Mouse (Mus musculus) kidney, adult 11 months (tissue): ENCODE data around the gene St7.

Source experiments
- DNase-seq: peaks from one replicate; pipeline ENCODE4 v3.0.0; 2022

St7 gene

DNA sequence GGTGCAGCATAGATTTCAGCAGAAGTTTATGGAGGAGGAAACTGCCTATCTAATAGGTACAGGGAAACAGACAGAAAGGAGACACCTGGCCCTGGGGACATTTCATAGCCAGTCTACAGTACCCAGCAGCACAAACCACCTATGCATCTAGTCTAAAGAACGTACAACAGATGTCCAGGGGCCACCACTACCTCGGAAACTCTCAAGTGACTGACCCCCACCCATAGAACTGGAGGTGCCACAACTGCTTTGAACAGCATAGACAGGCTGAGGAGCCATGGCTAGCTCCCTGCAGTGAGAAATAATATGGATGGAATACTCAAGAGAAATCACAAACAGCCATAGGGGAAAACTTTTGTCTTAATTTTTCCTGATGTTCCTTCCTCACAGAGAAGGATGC, 220.1 kb downstream of the St7 start:
- no peak for DNase-seq

DNA sequence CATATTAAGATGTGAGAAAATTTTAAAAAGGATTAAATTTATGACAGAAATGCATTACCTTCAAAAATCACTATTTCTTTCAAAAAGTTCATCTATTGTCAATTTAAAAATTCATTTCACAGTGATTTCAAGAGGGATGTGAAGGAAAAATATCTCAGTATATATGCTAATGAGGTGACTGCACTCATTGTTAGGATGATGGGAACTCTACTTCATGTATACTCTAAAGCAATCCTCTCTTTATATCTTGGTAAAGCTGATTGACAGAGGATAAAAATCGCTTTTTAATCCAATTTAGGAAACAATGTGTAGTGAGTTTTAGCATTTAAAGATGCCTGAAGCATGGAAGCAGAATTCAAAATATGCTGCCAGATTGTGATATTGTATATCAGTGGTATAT, 220.6 kb downstream of the St7 start:
- DNase-seq, result no peak

DNA sequence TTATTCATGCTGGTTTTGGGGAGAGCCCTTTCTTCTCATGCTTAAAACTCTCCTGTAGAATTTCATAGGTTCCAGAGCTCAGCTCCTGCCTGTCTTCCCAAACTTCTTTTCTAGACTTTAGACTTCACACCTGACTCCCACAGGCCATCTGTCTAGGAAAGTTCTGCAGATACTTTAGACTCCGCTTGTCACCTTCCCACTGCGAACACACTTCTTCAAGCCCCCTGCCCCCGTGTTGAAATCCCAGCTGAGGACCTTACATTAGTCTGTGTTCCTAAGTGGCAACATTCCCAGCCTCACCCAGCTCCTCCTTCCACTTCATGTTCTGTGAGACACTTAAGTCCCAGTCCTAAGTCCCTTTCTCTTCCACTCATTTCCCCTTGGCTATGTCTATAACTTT, 221.6 kb downstream of the St7 start:
- DNase-seq, result no peak

DNA sequence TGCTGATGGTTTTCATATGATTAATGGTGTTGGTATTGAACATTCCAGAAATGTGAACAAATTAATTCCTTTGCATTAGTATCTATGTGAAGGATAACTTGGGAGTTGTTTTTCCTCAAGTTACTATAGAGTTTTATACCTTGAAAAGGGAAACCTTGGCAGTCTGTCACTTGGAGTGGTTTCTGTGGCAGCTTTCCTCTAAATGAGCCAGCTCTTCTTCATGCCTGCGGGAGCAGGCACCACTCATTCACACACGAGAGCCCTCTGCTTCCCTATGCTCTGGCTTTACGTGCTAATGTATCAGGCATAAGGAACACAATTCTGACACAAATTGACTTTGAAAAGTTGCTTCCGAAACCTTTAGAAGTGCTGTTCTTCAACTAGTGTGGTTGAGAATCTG, 224.5 kb downstream of the St7 start:
- no peak for DNase-seq

DNA sequence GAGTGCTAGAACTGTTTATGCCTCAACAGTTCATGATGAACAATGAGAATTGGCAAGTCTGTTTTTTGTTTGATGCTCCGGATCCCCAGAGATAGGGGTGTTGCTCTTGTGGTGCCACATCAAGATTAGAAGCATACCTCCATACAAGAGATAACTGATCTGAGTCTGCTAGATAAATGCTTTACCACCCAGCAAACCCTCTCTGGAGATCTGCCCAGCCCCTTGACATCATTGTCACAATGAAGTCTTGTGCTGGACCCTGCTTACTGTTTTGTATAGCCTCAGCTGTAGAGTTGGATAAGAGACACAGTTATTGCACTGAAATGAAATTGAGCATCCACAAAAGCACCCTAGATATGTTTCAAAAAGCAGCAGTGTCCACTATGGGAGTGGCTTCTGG, 229.4 kb downstream of the St7 start:
- no peak for DNase-seq

DNA sequence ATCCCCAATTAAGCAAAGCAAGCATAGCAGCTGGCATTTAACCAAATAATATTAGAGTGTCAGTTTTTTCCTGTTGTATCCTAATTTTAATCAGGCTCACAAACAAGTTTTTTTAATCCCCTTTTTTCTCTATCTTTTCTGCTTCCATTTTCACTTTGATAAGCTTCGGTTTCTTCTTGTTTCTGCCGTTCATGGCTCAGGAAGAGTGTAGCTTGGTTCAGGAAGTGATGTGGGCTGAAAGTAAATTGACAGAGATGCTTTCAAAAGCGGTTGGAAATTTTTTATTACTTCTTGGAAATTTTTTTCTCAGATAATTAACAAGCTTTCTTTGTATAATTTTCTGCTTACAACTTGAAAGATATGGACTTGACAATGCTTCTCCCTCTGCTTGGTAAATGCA, 230.2 kb downstream of the St7 start:
- DNase-seq, result no peak

DNA sequence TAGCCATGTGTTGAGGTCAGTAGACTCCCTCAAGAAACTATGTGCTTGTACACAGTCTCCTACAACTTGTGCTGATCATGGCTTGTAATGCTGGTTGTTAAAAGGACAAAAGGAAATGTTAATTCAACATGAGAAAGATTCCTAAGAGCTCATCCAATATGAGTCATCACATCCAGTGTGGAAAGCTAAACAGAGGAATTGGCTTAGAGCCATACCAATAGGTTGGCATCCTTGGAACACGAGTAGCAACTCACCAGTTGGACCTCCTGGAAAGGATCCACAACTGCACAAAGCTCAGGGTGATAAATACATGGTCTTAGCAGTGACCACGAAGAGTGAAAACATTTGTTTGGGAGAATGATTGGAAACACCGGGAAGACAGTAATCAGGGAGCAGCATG, 230.6 kb downstream of the St7 start:
- DNase-seq, result no peak

DNA sequence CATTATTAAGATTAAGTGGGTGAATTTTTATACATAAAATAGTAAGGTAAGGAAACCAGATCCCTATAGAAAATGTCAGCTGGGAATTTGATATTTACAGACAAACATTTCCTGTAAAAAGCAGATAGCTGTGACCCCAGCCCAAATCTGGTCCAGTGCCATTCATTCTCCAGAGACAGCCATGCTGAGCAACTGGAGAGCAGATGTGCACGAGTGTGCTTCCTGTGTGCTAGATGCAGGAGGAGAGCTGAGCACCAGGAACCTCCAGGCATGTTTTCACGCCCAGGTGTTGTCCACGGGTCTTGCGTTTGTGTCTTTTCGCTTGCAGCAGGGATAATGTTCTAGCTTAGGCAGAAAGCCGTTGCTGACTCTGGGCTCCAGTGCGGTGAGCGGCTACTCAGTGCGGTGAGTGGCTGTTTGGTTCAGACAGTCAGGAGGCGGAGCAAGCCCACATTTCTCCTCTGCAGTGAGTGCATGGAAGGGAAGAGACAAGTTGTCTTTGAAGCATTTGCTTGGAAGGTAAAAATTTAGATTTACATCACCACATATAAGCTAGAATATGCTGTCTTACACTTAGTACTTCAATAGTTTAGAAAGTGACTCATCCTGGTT, 231.3 kb downstream of the St7 start:
- DNase-seq, result no peak

DNA sequence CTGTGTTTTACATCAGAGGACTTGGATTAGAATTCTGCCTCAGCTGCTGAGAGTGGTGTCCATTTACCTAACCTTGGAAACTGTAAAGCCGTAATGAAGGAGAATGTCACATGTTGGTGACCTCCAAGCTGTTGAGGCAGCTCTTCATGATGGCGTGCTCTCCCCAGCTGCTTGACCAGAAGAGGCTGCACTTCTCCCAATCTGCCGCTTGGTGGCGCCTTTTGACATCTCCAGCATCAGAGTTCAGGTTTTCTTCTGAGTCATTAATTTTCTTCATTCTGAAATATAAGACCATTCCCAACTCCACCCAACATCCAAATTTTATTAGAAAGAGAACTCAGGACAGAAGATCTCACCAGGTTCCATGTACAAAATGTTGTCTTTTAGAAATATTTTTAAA, 232.5 kb downstream of the St7 start:
- DNase-seq, result no peak

DNA sequence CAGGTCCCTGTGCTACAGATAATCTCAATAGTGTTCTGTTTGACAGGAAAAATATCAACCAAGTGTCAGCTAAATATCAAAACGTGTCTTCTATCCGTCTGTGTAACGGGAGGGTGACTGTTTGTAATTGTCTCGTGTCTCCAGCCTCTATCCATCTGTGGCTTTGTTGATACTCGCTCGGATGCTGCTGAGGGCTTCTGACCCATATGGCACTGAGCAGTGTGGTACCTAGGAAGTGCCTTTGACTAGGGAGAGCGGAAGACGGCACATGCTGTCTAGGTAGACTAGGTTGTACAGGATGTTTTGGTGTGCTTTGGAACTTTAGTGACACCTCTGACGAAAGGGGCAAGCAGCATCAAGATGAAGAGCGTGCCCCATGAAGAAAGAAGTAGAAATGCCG, 235.0 kb downstream of the St7 start:
- DNase-seq, result no peak

DNA sequence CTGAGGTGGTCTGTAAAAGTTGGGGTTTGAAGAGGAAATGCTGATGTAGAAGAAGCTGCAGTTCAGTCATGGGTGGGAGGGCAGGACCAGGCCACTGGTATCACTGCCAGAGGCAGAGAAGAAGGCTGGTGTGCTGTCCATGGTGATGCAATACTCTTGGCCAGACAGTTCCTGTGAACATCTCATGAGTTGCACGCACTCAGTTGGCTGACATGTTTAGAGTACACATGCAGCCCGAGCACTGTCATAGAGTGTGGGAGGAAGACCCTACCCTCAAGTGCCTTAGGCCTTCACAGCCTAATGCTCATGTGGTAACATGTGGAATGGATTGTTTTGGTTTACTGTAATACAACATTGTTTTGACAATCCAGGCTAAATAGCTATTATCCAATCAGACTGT, 238.5 kb downstream of the St7 start:
- DNase-seq, result no peak

DNA sequence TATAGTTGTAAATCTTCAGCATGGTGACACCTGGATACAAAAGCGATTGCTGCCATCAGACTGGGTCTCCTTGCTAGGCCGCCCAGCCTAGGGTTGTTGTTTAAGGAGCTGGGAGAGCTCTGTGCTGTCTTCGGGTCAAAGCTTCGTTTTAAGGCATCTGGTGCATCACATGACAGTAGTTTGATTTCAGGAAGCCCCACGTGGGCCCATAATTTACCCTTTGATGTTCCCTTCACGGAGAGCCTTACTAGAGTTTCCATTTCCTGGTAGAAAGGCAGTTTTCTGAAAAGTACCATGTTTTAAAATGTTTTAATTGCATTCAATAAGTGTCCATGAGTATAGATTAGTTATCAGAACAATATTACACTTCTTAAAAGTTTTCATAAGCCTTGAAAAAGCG, 239.1 kb downstream of the St7 start:
- no peak for DNase-seq

DNA sequence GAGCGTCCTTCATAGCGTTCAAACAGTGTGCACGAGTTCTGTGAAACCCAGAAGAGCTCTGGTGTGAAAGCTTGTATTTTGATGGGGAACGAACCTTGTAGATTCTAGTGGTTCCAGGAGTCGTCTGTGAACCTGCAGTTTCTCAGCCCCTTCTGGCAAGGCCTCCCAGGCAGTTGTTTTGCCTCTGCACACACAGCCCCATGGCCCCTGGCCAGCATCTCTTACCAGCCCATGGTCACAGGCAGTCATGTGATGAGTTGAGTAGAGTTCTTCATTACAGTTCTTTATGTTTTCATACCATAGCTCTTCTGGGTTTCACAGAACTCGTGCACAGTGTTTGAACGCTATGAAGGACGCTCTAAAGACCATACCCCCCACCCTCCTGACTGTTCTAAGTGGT, 240.1 kb downstream of the St7 start:
- no peak for DNase-seq

DNA sequence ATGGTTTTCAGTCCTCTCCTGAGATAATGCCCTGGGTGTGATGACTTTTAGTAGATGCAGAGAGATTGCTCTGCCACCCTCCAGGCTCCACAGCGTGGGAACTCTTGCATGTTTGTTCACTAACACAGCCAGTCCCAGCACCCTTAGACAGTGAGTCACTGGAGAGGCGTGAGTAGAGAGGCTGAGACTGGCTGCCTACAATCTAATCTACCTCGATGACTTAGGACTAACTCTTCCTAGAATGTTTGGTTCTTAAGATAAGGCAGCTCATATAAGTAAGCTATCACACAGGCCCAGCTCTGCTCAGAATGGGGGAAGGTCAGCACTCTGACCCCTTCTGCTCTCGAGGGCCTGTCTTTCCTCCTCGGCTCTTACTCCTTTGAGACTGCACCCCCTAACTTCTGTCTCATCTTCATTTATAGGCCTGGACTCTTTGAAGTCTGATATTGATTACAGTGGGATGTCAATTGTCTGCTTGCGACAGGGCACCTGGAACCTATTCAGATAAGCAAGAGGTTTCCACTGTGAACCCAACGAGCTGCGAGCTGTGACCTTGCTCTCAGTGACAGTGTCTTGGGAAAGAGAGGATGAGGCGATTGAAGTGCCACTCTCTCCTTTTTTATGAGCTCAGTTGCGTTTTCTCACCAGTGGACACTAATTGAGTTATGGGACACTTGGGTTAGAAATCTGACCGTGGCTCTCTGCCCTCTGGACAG, 246.1 kb downstream of the St7 start:
- DNase-seq, result no peak

DNA sequence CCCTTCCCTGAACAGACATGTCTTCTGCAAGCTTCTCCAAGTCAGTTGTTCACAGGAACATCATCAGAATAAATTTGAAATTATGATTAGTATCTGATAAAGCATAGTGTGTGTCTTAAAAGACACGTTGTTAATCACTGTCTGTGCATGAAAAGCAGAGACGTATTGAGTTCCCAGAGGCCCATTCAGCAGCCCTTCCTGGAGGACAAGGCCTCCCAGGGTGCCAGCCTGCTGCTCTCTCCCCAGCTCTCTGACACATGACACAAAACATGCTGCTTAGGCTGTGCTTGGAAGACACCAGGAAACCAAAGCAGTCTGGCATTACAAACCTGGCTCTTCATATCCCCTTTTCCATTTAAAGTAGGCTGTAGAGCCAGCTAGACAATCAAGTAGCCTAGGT, 249.2 kb downstream of the St7 start:
- DNase-seq, result no peak

DNA sequence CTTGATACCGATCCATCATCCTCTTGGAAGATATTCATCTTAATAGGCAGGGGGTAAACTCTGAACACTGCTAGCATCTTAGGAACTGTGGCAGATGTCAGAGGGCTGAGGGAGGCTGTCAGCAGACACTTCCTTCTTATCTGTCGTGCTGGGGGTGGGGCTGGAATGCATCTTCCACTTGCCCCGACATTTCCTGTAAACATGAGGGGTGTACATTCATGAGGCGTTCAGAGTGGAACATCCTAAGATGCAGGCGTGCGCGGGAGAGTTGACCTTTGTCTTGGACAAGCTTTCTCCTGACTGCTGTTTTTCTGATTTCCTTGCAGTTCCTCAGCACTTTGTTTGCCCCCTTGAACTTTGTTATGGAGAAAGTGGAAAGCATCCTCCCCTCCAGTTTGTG, 249.6 kb downstream of the St7 start:
- no peak for DNase-seq

DNA sequence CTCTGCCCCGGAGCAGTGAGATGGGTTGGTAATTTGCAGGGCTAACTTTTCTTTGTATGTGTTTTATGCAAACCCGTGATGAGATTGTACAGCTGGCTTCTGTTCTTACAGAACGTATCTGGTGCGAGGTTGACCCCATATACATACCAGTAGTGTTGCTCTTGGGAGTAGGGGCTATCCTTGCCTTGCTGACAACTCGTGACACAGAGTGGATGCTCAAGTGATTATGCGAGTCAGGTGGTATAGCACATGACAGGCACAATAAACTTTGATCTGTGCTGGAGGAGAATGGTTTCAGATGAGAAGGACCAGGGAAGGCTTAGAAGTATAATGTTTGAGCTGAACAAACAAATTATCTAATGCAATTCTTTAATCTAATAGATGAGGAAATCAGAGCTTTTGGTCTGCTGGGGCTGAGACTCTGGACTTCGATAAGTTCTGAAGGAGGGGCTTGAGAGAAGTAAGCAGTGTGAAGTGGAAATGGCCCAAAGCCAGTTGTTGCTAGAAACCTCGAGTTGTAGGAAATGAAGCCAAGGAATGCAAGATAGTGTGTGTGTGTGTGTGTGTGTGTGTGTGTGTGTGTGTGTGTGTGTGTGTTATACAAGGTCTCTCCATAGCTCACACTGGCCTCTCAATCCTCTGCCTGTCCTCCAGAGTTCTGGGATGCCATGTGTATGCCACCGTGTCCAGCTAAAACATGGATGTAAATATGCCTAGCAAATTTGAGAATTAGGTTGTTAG, 251.3 kb downstream of the St7 start:
- no peak for DNase-seq

DNA sequence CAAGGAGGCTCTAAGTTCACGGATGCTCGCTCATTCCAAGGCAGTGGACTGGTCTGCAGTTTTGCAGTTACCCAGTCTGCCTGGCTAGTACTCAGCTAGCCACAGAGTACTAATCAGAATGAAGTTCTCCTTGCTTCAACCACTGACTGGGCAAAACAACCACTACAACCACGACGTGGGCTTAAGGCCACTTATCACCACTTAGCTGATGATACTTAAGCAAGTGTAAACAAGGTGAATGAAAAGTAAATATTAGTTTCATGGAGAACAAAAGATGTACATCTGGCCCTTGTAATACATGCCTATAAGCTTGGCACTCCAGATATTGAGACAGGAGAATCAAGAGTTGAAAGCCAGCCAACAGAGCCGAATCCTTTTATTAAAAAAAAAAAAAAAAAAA, 253.7 kb downstream of the St7 start:
- no peak for DNase-seq

DNA sequence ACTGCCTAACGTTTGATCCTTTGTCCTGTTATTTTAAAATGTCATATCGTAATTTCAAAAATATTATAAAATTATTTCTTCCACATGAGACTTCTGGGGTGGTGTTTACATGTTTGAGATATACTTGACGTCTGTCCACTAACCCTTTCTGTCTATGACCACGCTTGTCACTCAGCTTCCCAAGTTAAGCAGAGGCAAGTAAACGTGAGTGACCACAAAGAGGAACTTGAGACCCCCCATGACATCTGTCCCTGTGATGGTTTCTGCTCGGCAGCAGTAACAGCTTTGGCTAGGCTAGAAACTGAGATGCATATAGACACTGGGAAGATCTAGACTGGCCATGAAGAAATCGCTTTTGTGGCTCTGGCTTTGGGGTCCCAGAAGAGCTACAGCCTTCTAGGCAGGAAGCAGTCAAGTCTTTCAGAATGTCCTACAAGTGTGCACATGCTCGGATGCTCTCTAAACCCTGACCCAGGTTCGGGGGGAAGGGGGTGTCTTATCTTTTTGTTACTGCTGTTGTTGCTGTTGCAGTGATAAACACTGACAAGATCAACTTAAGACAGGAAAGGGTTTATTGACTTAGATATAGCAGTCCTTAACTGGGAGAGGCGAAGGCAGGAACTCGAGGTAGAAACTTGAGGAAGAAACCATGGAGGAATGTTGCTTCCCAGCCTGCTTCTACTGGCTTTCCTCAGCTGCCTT, 254.5 kb downstream of the St7 start:
- DNase-seq, result no peak

DNA sequence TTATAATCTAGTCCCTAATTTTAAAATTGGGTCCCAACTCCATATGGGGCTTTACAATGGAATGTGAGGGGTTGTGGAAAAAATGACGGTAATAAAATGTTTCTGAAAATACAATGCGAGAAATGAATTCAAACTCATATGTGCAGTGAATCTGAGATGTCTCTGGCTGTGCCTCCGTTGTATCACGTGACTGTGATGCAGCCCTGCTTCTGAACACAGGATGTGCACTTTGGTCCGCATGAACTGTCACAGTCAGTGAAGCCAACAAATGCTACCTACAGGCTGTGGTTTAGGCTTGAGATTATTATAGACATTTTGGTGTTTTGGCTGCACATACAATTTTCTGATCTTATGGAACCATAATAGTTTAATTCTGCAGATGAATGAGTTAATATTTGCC, 256.4 kb downstream of the St7 start:
- no peak for DNase-seq

DNA sequence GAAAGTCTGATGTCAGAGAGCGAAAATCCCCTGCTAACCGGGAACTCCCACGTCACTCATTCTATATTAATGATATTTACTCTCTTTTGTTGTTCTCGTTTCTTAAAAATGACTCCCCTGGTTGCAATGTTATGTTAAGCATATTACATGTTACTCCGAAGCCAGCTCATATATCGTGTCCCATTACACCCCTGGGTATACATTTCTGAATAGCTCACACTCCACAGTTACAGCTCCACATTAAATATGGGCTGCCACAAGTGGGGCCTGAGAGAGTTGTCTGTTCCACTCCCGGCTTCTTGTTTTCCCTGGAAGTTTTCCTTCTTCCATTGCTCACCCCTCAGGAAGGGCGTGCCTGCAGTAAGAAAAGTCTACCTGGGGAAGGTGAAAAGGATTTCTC, 259.0 kb downstream of the St7 start:
- no peak for DNase-seq

DNA sequence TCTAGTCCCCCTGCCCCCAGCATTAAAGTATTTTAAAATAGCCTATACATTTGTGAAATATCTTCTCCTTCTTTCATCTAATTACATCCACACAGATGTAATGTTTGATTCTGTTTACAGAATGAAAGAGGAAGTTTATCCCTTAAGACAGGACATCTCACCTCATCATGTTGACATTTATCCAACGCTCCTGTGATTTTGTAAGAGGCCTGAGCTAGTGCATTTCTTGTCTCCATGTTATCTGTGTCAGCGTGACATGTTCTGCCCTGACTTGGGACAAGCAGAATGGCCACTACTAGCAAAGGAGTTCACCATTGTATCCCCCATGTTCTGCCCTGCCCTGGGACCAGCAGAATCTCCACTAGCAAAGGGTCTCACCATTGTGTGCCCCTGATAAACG, 270.7 kb downstream of the St7 start:
- DNase-seq, result no peak

DNA sequence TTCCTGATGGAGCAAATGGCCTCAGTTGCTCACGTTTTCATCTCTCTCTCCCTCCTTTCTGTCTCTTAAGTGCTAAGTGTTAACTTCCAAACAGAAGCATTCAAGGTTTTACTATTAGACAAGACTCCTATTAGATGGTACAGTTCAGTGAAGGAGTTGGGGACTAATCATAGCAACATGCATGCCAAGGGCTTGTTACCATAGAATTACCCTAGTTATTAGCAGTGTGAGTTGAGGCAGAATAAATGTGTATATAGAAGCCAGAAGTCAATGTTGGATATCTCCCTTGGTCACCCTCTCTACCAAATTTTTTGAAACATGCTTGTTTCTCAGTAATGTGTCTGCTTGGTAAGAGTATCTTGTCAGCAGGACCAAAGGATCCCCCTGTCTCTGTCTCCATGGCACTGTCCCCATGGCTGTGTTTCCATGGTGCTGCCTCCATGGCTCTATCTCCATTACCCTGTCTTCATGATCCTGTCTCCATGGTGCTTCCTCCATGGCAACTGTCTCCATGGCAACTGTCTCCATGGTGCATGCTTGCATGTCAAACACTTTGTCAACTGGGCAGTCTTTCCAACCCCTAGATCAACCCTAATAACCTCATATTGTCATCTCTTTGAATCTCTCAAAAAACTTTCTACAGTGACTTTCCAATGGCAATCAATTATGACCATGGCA, 275.9 kb downstream of the St7 start:
- no peak for DNase-seq
